Mouse (Mus musculus): Measurements from ENCODE around the gene Galnt15. TPM values are rescaled to one million over a fixed set of nuclear protein-coding genes. Genes with fewer than 3 reads are reported as not detected.

Gene Galnt15
- total RNA-seq, 2 experiments from 2014 or later, result 1.1 to 2.5 TPM

GRCm38 (mm10) chr14:32029411-32029992 lies 713 bp downstream of the Galnt15 start:
- no peak for DNase-seq (ENCODE audit: low spot score in 2 of 2)
- intact Hi-C loops (cut with DNase I), result no loop called here

DNA sequence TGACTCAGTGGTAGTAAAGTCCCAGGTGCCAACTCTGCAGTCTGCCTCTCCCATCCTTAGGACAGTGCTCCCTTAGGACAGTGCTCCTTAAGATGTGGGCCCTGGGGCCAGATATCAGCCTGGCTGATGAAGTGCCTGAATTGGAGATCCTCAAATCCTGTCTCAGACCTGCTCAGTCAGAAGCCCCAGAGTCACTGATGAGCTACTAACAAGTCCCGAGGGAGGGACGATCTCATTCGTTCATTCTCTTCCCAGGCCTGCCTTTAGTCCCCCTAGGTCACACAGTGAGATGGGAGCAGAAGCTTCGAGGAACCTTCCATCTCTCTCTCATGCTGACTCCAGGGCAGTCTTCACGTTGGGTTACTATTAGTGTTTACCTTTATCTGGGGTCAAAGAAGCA lies 1.3 kb downstream of the Galnt15 start:
- intact Hi-C loops (cut with DNase I), result loop anchor here (5.0 kb wide), 3 partner anchors 38 to 233 kb away; no protein-coding TSS in a partner anchor

DNA sequence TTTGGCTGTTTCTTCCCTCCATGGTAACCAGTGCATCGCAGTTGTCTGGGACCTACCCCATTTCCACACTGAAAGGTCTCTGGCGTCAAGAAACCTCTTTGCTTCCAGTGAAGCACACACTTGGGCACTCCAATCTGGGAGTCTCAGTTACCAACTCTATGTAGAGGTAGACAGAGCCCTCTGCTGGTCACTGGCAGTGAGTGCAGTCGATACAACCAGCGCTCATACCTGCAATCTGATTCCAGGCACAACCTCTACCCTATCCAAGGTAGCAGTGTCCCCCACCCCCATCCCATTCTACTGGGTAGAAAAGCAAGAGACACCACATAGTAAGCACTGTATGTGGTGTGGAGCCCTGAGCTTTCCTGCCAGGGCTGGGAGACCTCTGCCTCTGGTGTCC lies 3.7 kb downstream of the Galnt15 start:
- intact Hi-C loops (cut with DNase I), result loop anchor here (1.0 to 5.0 kb wide), 4 partner anchors 40 to 235 kb away; no protein-coding TSS in a partner anchor
- DNase-seq (ENCODE audit: low spot score in 2 of 2), result peak; percentile 77 to 81

More for the DNA sequence above, 1.3 kb downstream of the Galnt15 start:
- DNase-seq (ENCODE audit: low spot score in 2 of 2), result no peak

- DNase-seq (ENCODE audit: low spot score in 2 of 2), result no peak
- intact Hi-C loops (cut with DNase I), result no loop called here
Observed at GRCm38 (mm10) chr14:32036482-32036881, 7.7 kb downstream of the Galnt15 start.

DNA sequence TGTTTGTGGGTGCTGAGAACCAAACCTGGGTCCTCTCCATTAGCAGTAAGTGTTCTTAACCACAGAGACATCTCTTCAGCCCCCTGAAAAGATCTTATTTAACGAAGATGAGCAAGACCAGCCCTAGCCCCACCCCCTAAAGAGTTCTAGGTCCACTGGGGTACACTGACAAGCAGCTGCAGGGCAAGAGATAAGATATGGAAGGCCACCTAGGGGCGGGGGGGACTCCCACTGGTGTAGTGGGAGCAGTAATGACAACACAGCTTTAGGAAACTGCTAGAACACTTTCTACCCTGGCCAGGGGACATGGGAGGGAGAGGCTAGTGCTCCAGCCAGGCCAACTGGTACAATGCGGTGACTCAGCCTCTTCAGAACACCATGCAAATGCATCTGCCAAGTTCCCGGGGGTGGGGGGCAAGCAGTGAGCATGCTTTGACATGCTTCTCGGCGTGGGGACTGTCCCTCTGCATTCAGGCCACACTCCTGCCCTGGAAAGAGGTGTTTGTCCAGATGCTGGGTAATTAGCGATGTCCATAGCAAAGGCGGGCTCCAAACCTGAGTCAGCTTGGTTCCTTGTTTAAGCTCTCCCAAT lies 9.0 kb downstream of the Galnt15 start:
- DNase-seq (ENCODE audit: low spot score in 2 of 2), result no peak
- intact Hi-C loops (cut with DNase I), result no loop called here

DNA sequence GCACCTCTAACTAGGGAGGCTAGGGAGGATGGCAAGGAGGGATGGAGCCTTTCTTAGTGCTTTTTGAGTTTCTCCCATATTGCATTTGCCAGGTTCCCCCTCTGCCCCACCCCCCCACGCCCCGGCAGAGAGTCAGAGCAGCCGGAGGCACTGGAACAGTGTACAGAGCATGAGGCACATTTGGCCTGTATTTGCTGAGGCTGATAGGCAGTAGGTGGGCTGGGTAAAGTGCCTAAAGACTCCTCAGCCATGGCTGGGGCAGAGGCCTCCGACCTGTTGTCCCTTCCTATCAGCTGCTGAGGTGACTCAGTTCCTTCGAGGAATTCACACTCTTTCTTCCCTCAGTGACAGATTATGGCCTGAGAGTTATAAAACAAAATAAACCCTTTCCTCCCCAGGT lies 13.3 kb downstream of the Galnt15 start:
- intact Hi-C loops (cut with DNase I), result no loop called here

GRCm38 (mm10) chr14:32046357-32046756 lies 17.6 kb downstream of the Galnt15 start:
- intact Hi-C loops (cut with DNase I), result no loop called here
- DNase-seq (ENCODE audit: low spot score in 2 of 2), result no peak

More for the DNA sequence above, 13.3 kb downstream of the Galnt15 start:
- DNase-seq (ENCODE audit: low spot score in 2 of 2), result no peak

- no peak for DNase-seq (ENCODE audit: low spot score in 2 of 2)
- intact Hi-C loops (cut with DNase I), result no loop called here
Observed at GRCm38 (mm10) chr14:32050171-32050570, 21.4 kb downstream of the Galnt15 start.

- intact Hi-C loops (cut with DNase I), result no loop called here
- no peak for DNase-seq (ENCODE audit: low spot score in 2 of 2)
Observed at GRCm38 (mm10) chr14:32053895-32054294, 25.1 kb downstream of the Galnt15 start.

GRCm38 (mm10) chr14:32054788-32055187 lies 26.0 kb downstream of the Galnt15 start:
- intact Hi-C loops (cut with DNase I), result no loop called here
- no peak for DNase-seq (ENCODE audit: low spot score in 2 of 2)

DNA sequence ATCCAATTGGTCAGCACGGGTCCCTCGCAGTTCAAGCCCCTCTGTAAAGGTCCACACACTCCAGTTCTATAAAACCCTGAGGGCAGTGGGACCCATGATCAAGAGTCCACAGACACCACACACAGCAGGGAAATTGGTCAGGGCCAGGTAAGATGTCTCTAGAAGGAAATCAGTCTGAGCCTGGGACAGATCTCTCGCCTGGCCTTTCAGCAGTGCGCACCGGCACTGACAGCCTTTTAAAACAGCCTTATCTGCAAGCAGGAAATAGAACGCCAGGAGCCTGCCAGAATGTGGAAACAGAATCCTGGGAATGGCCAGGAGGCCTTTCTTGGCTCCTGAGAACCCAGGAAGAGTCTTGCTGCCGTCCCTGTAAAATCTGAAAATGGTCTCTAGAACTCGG lies 27.0 kb downstream of the Galnt15 start:
- DNase-seq (ENCODE audit: low spot score in 2 of 2), result no peak
- intact Hi-C loops (cut with DNase I), result no loop called here

GRCm38 (mm10) chr14:32056675-32057074 lies 27.9 kb downstream of the Galnt15 start:
- DNase-seq (ENCODE audit: low spot score in 2 of 2), result no peak
- intact Hi-C loops (cut with DNase I), result no loop called here

DNA sequence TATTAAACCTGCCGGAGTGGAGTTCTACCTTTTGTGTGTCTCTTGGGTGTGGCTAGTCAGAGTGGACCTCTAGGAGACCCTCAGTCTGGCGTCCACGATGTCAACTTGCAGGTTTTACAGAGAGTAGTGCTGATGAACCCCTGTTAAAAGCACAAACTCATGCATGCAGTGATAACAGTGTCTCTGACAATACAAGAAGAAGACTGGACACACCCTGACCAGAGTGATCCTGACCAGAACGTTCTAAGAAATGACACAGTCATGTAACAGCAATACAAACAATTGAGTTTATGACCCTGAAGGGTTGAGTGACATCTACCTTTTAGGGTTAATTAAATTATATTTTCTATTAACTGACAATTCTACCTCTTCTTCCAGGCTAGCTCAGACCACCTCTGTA lies 28.9 kb downstream of the Galnt15 start:
- intact Hi-C loops (cut with DNase I), result no loop called here
- no peak for DNase-seq (ENCODE audit: low spot score in 2 of 2)

- intact Hi-C loops (cut with DNase I), result no loop called here
- DNase-seq (ENCODE audit: low spot score in 2 of 2), result no peak
Observed at GRCm38 (mm10) chr14:32061398-32061797, 32.6 kb downstream of the Galnt15 start.

GRCm38 (mm10) chr14:32072807-32073206 lies 44.0 kb downstream of the Galnt15 start:
- DNase-seq (ENCODE audit: low spot score in 2 of 2), result no peak
- intact Hi-C loops (cut with DNase I), result no loop called here

- DNase-seq (ENCODE audit: low spot score in 2 of 2), result peak; percentile 29 to 55
- intact Hi-C loops (cut with DNase I), result no loop called here
Observed at GRCm38 (mm10) chr14:32073211-32073685, 44.5 kb downstream of the Galnt15 start.

DNA sequence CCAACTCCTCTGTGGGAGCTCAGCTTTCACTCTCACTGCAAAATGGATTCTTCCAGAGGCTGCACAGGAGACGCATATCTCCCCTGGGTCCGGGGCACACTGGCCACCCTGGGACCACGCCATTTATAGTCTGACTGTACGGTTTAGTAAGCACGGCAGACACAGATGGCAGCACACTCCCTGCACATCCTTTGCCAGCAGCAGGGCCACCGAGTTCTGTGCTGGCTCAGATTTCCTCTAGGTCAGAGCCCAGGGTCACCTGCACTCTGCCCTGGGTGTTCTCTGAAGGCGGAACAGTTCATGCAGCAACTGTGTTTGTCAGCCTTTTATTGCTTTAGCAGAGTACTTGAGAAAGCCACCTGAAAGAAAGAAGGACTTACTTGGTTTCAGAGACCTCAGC lies 45.1 kb downstream of the Galnt15 start:
- intact Hi-C loops (cut with DNase I), result no loop called here
- no peak for DNase-seq (ENCODE audit: low spot score in 2 of 2)

- intact Hi-C loops (cut with DNase I), result loop anchor here (2.0 to 5.0 kb wide), 4 partner anchors 45 to 420 kb away; no protein-coding TSS in a partner anchor
- peak; percentile 50 to 72 for DNase-seq (ENCODE audit: low spot score in 2 of 2)
Observed at GRCm38 (mm10) chr14:32076896-32077575, 48.2 kb downstream of the Galnt15 start.

DNA sequence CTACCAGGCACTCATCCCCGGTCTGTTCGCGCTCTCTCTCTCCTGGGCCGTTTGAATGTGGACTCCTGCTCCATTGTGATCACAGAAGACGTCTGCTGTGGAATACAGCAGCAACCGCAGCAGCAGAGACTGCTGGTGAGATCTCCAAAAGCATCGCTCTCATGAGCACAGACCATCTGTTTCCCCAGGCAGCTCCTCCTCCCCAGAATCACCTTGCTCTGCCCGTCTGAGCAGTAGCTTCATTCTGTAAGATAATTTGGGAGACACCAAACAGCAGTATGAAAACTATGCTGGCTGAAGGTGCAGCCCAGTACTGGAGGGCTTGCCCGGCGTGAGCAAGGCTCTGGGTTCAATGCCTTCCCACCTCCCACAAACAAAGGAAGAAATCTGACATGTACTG lies 52.2 kb downstream of the Galnt15 start:
- peak in 1 of 2 experiments; percentile 15 for DNase-seq (ENCODE audit: low spot score in 2 of 2)
- intact Hi-C loops (cut with DNase I), result no loop called here

DNA sequence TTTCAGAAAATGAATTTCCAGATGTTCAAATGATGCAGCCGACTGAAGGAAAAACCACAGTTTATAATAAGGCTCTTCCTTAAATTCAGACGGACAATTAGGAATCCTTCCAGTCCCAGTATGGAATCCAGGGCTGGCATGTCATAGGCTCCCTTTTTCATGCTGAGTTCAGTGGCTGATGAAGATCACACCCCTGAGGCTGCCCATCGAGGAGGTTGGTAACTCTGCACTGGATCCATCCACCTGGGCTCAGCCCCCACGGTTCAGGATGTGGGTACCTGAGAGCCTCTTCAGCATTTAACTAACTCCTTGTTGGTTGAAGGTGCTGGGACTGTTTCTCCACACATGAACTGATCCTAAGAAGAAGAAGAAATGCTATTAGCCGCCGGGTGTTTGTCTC lies 54.1 kb downstream of the Galnt15 start:
- intact Hi-C loops (cut with DNase I), result no loop called here
- no peak for DNase-seq (ENCODE audit: low spot score in 2 of 2)

- DNase-seq (ENCODE audit: low spot score in 2 of 2), result no peak
- intact Hi-C loops (cut with DNase I), result no loop called here
Observed at GRCm38 (mm10) chr14:32083466-32083865, 54.7 kb downstream of the Galnt15 start.

All from left cerebral cortex, postnatal 14 days (tissue).